Mouse (Mus musculus) small intestine, adult 2 months (tissue): ENCODE measurements around the gene 4930519G04Rik. TPM values are rescaled to one million over a fixed set of nuclear protein-coding genes. Genes with fewer than 3 reads are reported as not detected.
A peak's percentile ranks its signal among the peaks of the same experiment; 100 is the strongest.

Experiments
- H3K27ac ChIP-seq: fragments of 200-500 bp; 2 replicates; pipeline ENCODE4 v1.5.1; 2012; ENCODE audit warnings: low read depth, low read length, control low read depth, inconsistent platforms; ENCODE audit not compliant: insufficient read depth
- H3K27me3 ChIP-seq: fragments of 200-500 bp; 2 replicates; pipeline ENCODE4 v1.6.1; 2012; ENCODE audit warnings: mild to moderate bottlenecking, moderate library complexity, low read length, inconsistent platforms; ENCODE audit not compliant: control insufficient read depth, insufficient read depth
- H3K36me3 ChIP-seq: fragments of 200-500 bp; 2 replicates; pipeline ENCODE4 v1.6.1; 2012; ENCODE audit warnings: mild to moderate bottlenecking, low read length, control low read depth, inconsistent platforms; ENCODE audit not compliant: control insufficient read depth, insufficient read depth
- H3K4me1 ChIP-seq: fragments of 200-500 bp; 2 replicates; pipeline ENCODE4 v1.6.1; 2012; ENCODE audit warnings: low read length, inconsistent platforms, mixed read lengths; ENCODE audit not compliant: control insufficient read depth, insufficient read depth, insufficient read length
- H3K4me3 ChIP-seq: fragments of 200-500 bp; 2 replicates; pipeline ENCODE4 v1.5.1; 2012; ENCODE audit warnings: low read depth, mild to moderate bottlenecking, control low read depth, inconsistent platforms, low read length, moderate library complexity
- CTCF ChIP-seq: fragments of 200-500 bp; IDR thresholded peaks from 2 replicates; pipeline ENCODE4 v1.5.1; 2012; ENCODE audit warnings: low read depth, mild to moderate bottlenecking, control low read depth, inconsistent platforms, low read length, moderate library complexity, mixed read lengths; ENCODE audit not compliant: insufficient replicate concordance, insufficient read length; ENCODE audit errors: extremely low read depth
- POLR2A ChIP-seq: fragments of 200-500 bp; IDR thresholded peaks from 2 replicates; pipeline ENCODE4 v1.6.1; 2012; ENCODE audit warnings: low read depth, mild to moderate bottlenecking, control low read depth, inconsistent platforms, low read length, moderate library complexity
- WGBS: fragments of 180-500 bp; shearing (Covaris S2); methylation state at CpG from one replicate; pipeline ENCODE4 v1.1.7; 2018; 5-methylcytosine and 5-hydroxymethylcytosine counted together
- polyA plus RNA-seq: library from polyadenylated mRNA; depleted of rRNA; stranded (reverse); fragments of >200 nt; gene quantifications from 2 replicates; pipeline ENCODE4 v1.2.3, GENCODE M21; 2012

The 4930519G04Rik gene
- polyA plus RNA-seq, 1 experiment: not detected

DNA sequence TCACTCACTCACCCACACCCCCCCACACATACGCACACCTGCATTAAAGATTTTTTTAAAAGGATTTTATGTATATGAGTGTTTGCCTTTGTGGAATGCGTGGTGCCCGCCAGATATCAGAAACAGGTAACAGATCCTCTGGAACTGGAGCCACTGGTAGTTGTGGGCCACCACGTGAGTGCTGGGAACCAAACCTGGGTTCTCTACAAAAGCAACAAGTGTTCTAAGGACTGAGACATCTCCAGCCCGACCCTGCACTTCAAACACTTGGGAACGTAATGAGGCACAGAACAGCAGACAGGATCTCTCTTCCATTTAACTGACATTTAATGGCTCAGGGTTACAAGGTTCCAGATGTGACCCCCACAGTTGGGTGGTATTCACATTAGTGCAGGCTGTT lies 45.6 kb upstream of the 4930519G04Rik start:
- Histone ChIP-seq H3K4me1 (no peaks in the 10 kb centered on the region), H3K27me3 (no peaks in the 10 kb centered on the region), H3K27ac (no peak overlapping the region), H3K36me3 (peaks cover 31% of the 10 kb centered on the region), H3K4me3 (no peak overlapping the region)
- no peak for TF ChIP-seq POLR2A
- WGBS: 90% methylated on average over 6 of the region's 6 CpGs

DNA sequence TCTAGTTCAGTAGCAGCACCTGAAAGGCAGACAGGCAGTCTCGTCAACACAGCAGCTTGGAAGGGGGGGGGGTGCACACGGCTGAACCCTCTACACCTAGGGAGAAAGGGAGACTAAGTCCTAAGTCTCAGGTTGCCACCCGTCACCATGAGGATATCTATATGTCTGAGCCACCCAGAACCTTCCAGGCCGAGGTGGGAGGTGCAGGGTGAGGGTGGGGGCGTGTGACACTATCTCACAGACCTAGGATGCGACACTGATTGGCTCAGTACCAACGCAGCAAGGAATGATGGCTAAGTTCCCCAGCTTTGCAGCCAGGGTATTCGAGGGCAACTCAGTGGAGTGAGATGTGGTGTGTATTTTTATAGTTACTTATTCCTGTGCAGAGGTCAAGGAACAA lies 45.1 kb upstream of the 4930519G04Rik start:
- Histone ChIP-seq H3K36me3 (peaks cover 26% of the 10 kb centered on the region), H3K4me1 (no peaks in the 10 kb centered on the region), H3K4me3 (no peak overlapping the region), H3K27me3 (no peaks in the 10 kb centered on the region), H3K27ac (no peak overlapping the region)
- WGBS: 91% methylated on average over 8 of the region's 8 CpGs
- TF ChIP-seq POLR2A: no peak
- TF ChIP-seq CTCF: no peak

DNA sequence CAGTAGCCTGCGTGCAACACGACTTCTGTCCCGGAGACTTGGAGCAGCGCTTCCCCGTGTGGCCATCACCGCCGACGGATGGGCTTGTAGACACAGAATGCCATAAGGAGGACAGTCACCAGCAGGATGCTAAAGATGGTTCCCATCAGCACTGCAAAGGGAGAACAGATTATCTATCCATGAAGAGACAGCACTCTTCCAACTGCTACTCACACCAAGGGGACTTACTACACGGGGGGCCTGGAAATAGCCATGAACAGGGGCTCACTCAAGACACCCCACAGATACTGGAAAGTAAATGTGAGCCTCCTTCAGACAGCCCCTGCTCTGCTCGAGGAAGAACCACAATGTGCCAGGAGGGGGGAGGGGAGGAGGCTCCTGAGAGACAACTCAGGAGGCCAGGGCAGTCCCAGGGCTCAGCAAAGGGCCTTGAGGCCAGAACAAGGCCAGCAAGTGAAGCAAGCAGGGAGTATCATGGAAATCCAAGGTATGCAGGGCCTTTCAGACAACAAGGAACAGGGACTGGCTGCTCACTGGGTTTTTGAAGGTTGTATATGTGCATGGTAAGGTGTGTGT lies 44.2 kb upstream of the 4930519G04Rik start:
- Histone ChIP-seq H3K27me3 (no peaks in the 10 kb centered on the region), H3K4me1 (no peaks in the 10 kb centered on the region), H3K27ac (no peak overlapping the region), H3K4me3 (no peak overlapping the region), H3K36me3 (peaks cover 18% of the 10 kb centered on the region)
- WGBS: 83% methylated on average over 10 of the region's 10 CpGs
- TF ChIP-seq CTCF: no peak
- no peak for TF ChIP-seq POLR2A

DNA sequence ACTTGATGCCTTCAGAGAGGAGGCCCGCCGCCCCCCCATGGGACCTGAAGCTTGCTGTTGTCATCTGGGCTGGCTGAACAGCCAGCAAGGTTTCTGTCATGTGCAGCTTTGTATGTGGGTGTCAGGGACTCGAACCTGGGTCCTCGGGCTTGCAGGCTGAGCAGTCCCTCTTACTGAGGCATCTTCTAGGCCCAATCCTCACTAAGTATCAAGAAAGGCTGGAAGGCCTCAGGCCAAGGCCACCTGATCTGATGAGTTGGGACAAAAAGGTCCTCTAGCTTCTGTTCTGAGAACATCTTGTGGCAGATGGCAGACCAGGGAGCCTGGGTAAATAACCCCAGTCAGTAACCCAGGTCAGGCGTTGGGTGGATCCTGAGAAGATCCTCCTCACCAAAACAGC lies 43.6 kb upstream of the 4930519G04Rik start:
- Histone ChIP-seq H3K36me3 (peaks cover 13% of the 10 kb centered on the region), H3K4me3 (no peak overlapping the region), H3K27ac (no peak overlapping the region), H3K27me3 (no peaks in the 10 kb centered on the region), H3K4me1 (no peaks in the 10 kb centered on the region)
- 92% methylated on average over 5 of the region's 5 CpGs for WGBS
- TF ChIP-seq POLR2A (no peak), CTCF (no peak)

DNA sequence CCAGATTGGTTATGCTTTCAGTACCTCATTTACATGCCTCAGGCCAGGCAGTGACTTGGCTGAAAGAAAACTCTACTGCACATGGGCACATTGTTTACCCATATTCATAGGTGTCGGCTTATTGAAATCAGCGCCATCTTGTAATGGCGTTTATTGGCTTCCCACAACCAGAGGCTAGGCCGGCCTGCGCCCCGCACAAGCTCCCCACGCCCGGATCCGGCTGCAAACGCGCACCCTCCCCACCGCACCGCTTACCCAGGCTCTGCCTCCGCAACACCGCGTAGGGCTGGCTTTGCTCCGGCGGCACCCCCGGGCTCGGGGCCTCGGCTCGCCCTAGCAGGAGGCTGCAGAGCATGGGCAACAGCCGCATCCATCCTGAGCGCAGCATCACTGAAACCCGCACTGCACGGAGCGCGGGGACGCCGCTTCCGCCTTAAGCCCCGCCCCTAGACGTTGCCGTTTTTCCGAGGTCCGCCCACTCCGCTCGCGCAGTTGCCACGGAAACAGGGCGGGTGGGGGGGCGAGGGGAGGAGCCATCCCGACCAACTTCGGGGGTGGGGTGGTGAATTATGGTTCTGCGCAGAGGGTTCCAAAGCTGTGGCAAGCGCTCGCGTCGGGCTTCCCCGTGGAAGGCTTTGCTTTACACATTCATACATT lies 39.8 kb upstream of the 4930519G04Rik start:
- TF ChIP-seq CTCF: no peak
- TF ChIP-seq POLR2A: peak; percentile 47; the same call in 1 of the 2 replicates

DNA sequence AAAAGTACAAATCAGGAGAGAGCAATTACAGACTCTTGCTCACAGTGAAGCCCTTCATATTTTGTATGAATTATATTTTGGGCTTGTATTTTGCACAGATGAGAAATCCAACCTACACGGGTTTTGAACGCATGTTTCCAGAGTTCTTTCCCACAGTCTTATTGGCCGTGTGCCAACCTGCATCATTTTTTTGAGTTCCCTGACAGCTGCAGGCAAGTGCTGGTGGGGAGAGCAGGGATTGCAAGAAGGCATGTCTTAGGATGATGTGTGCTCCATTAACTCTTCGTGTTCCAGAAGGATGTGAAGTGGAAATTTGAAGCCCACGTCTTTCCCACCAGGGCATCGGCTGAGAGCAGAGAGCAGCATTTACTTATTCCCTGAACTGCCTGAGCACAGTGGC lies 36.9 kb upstream of the 4930519G04Rik start:
- Histone ChIP-seq H3K4me3 (no peak overlapping the region), H3K27ac (no peak overlapping the region), H3K36me3 (no peaks in the 10 kb centered on the region), H3K4me1 (no peaks in the 10 kb centered on the region), H3K27me3 (no peaks in the 10 kb centered on the region)
- 74% methylated on average over 6 of the region's 6 CpGs for WGBS
- TF ChIP-seq CTCF: no peak
- no peak for TF ChIP-seq POLR2A

More for the DNA sequence above, 39.8 kb upstream of the 4930519G04Rik start:
- WGBS: under 1% methylated on average over 50 of the region's 50 CpGs
- peak overlapping the region; percentile 77 for H3K4me3 ChIP-seq
- H3K27ac ChIP-seq: peak overlapping the region; percentile 1; the same call in 1 of the 2 replicates
- H3K4me1 ChIP-seq: no peaks in the 10 kb centered on the region
- no peaks in the 10 kb centered on the region for H3K27me3 ChIP-seq
- H3K36me3 ChIP-seq: 0 out of 2 replicates have a peak, but pooled peaks cover under 1% of the 10 kb centered on the region

DNA sequence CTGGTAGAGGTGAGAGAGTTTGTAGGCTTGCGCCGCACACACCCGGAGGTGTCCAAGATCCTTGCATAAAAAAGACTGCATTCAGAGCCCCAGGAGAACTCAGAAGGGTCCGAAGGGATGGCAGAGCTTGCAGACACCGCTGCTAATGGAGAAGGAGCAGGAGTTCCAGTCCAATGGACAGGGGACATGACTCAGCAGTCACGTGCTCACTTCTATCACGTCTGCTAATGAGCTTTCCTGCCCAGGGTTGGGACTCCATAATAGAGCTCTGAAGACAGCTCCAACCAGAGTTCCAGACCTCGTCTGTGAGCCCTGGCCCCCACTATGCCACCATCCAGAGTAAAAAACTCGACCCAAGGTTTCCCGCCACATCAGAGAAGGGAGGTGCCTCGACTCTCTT lies 35.3 kb upstream of the 4930519G04Rik start:
- no peaks in the 10 kb centered on the region for H3K36me3 ChIP-seq
- no peak for TF ChIP-seq CTCF
- TF ChIP-seq POLR2A: no peak
- no peaks in the 10 kb centered on the region for H3K27me3 ChIP-seq
- peaks cover 1% of the 10 kb centered on the region; the same call in 1 of the 2 replicates for H3K4me1 ChIP-seq
- no peak overlapping the region for H3K27ac ChIP-seq
- no peak overlapping the region for H3K4me3 ChIP-seq
- WGBS: 71% methylated on average over 11 of the region's 11 CpGs
